Mouse (Mus musculus): ENCODE measurements around the gene Zscan4b. TPM values are rescaled to one million over a fixed set of nuclear protein-coding genes. Genes with fewer than 3 reads are reported as not detected.
"Not testable (repeated sequence)": the region's sequence is repeated elsewhere in the genome, so short reads cannot be mapped to it uniquely, and the experiment has no call there.

The Zscan4b gene
- total RNA-seq (2021): not detected
- long read RNA-seq, experiment 1: 0 reads
- long read RNA-seq, experiment 2: 0 reads

DNA sequence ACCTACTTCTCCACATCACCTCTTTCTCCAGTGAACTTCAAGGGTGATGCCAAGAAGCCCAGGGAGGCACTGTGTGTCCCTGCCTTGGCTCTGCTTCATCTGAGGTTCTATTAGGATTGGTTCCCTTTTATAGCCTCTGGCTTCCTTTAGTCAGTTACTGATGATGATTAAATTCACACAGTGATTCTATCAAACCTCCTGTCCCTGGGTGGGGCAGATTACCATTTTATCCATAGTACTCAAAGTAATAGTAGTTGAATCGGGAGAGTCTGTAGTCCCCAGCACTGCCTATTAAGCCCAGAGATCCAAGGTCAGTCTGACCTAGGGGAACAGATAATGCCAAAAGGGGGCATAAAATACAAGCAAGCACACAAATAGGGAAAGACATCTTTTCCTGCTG is at the start of gene Zscan4b:
Gene Zscan4b (minus strand): TSS at position 101 of the 400 bp plus-strand sequence.
- intact Hi-C loops (cut with DNase I; ENCODE audit: low total_unique reads); DNase-seq: not testable (repeated sequence)

Other genes starting within 250 kb of the Zscan4b start
- not detected for gene Nlrp4b, start 217.3 kb downstream of the Zscan4b start, total RNA-seq (2021)
- not detected for gene Vmn1r71, start 150.7 kb downstream of the Zscan4b start, total RNA-seq (2021)
- gene Zscan4c, start 100.7 kb upstream of the Zscan4b start, total RNA-seq (2021): not detected
- not detected for gene Zscan4-ps1, start 164.6 kb upstream of the Zscan4b start, total RNA-seq (2021)

All from gastrocnemius, postnatal 14 days (tissue).